Mouse (Mus musculus): ENCODE measurements around the gene Apol9b.

Gene Apol9b

DNA sequence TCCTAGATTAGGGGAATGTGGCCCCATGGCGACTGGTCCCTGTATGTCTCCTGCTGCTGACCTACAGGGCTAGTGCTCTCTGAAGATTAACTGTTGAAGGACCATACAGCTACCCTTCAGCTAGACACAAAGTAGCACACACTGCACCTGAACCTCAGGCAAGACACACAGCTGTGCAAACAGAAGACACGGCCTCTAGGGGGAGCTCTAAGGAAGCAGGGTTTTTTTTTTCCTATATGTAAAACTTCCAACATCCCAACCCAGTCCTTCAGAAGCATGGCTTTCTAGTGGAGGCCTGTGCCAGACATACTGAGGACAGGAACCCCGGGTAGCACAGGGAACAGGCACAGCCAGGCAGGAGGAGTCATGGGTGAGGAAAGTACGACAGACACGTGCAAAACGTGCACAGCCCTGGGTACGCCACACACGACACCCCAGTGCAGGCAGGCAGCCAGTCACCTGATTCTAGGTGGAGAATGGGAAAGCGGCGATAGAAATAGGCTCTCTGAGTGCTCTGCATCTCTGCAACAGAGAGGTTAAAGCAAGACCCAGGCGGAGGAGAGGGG, 53.7 kb downstream of the Apol9b start:
- DNase-seq (ENCODE audit: low spot score): no peak

- no peak for DNase-seq (ENCODE audit: low spot score)
These were observed 55.4 kb downstream of the Apol9b start for GRCm38 (mm10) chr15:77784039-77784824.

GRCm38 (mm10) chr15:77785807-77786206, 57.0 kb downstream of the Apol9b start:
- no peak for DNase-seq (ENCODE audit: low spot score)
